Mouse (Mus musculus) hindbrain, postnatal 0 days (tissue): ENCODE data around the gene Rin1. TPM values are rescaled to one million over a fixed set of nuclear protein-coding genes. Genes with fewer than 3 reads are reported as not detected.

ENCODE experiments used
- ATAC-seq: fragments of 200-750 bp; cut with Nextera tagmentation; 2 replicates; pipeline ENCODE4 v1.8.0; 2017; ENCODE audit warnings: mild to moderate bottlenecking, moderate TSS enrichment, moderate library complexity
- DNase-seq: peaks from one replicate; pipeline ENCODE4 v3.0.0-alpha.2; 2015; ENCODE audit warnings: low spot score
- H3K27ac ChIP-seq: fragments of 300-500 bp; sonication (generic); 2 replicates; pipeline ENCODE4 v1.5.1; 2014; ENCODE audit warnings: mild to moderate bottlenecking
- H3K27me3 ChIP-seq: fragments of 300-500 bp; sonication (generic); 2 replicates; pipeline ENCODE4 v1.6.1; 2014; ENCODE audit warnings: low read length, mixed read lengths; ENCODE audit not compliant: insufficient read depth
- H3K36me3 ChIP-seq: fragments of 300-500 bp; sonication (generic); 2 replicates; pipeline ENCODE4 v1.6.1; 2014; ENCODE audit warnings: low read length, mixed read lengths; ENCODE audit not compliant: insufficient read depth
- H3K4me1 ChIP-seq: fragments of 300-500 bp; sonication (generic); 2 replicates; pipeline ENCODE4 v1.6.1; 2014; ENCODE audit warnings: antibody characterized with exemption, low read length, mixed read lengths; ENCODE audit not compliant: insufficient read depth
- H3K4me2 ChIP-seq: fragments of 300-500 bp; sonication (generic); 2 replicates; pipeline ENCODE4 v1.6.1; 2014; ENCODE audit warnings: low read depth, mild to moderate bottlenecking, low read length, moderate library complexity, mixed read lengths
- H3K4me3 ChIP-seq: fragments of 300-500 bp; sonication (generic); 2 replicates; pipeline ENCODE4 v1.5.1; 2014; ENCODE audit warnings: low read length
- H3K9ac ChIP-seq: fragments of 300-500 bp; sonication (generic); replicated peaks from 2 replicates; pipeline ENCODE4 v1.6.1; 2014; ENCODE audit warnings: mild to moderate bottlenecking, low read length, moderate library complexity, mixed read lengths
- H3K9me3 ChIP-seq: fragments of 300-500 bp; sonication (generic); 2 replicates; pipeline ENCODE4 v1.6.1; 2016; ENCODE audit warnings: low read length, mixed read lengths
- CTCF ChIP-seq: IDR thresholded peaks from 2 replicates; pipeline ENCODE4 v1.5.1; 2016; ENCODE audit warnings: antibody characterized with exemption, control low read depth, low read depth
- WGBS: fragments of 180-500 bp; shearing (Covaris S2); extraction: QIAGEN DNeasy Blood & Tissue Kit; methylation state at CpG from one replicate; pipeline ENCODE4 v1.1.7; 2014; 5-methylcytosine and 5-hydroxymethylcytosine counted together
- polyA plus RNA-seq: library from polyadenylated mRNA; unstranded; fragments of >200 nt; fragmentation: Nextera tagmentation; extraction: Ambion mirVana; gene quantifications from 2 replicates; pipeline ENCODE4 v1.2.1, GENCODE M21; 2015
- total RNA-seq: library from RNA; depleted of rRNA; stranded (reverse); fragments of >200 nt; gene quantifications from 2 replicates; pipeline ENCODE4 v1.2.3, GENCODE M21; 2014

Rin1 gene
- total and polyA plus RNA-seq, 2 experiments from 2014 or later = 0.86 to 2.0 TPM

DNA sequence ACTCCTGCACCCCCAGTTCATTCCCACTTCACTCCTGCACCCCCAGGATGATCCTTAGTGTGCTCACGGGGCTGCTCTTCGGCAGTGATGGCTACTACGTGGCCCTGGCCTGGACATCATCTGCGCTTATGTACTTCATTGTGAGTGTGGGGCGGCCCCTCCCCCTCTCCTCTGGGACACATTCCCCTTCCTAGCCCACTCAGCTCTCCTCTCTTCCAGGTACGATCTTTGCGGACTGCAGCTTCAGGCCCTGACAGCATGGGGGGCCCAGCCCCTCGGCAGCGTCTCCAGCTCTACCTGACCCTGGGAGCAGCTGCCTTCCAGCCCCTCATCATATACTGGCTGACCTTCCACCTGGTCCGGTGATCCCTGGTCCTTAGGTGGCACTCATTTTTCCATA, 41.8 kb downstream of the Rin1 start:
- Histone ChIP-seq H3K9ac (no peak overlapping the region), H3K27me3 (no peaks in the 10 kb centered on the region), H3K4me1 (peaks cover 44% of the 10 kb centered on the region), H3K4me2 (no peak overlapping the region), H3K36me3 (peaks cover 16% of the 10 kb centered on the region; the same call in 1 of the 2 replicates), H3K9me3 (no peaks in the 10 kb centered on the region), H3K4me3 (no peak overlapping the region), H3K27ac (no peak overlapping the region)
- DNase-seq = no peak
- 79% methylated on average over 10 of the region's 10 CpGs for WGBS
- TF ChIP-seq CTCF = no peak
- no peak for ATAC-seq

- peak overlapping the region; percentile 94 for H3K27ac ChIP-seq
- DNase-seq (no peak), ATAC-seq (peak; percentile 0; the same call in 1 of the 2 replicates)
- WGBS = 69% methylated on average over 12 of the region's 12 CpGs
- H3K27me3 ChIP-seq = no peaks in the 10 kb centered on the region
- H3K9ac ChIP-seq = no peak overlapping the region
- no peaks in the 10 kb centered on the region for H3K9me3 ChIP-seq
- H3K4me1 ChIP-seq = peaks cover 41% of the 10 kb centered on the region
- H3K4me2 ChIP-seq = peak overlapping the region; percentile 85
- TF ChIP-seq CTCF = no peak
- peaks cover 16% of the 10 kb centered on the region; the same call in 1 of the 2 replicates for H3K36me3 ChIP-seq
- 0 out of 2 replicates have a peak overlapping the region, but pooled peaks have one; percentile 28 for H3K4me3 ChIP-seq
Measured at GRCm38 (mm10) chr19:5093481-5094242, 43.4 kb downstream of the Rin1 start.

DNA sequence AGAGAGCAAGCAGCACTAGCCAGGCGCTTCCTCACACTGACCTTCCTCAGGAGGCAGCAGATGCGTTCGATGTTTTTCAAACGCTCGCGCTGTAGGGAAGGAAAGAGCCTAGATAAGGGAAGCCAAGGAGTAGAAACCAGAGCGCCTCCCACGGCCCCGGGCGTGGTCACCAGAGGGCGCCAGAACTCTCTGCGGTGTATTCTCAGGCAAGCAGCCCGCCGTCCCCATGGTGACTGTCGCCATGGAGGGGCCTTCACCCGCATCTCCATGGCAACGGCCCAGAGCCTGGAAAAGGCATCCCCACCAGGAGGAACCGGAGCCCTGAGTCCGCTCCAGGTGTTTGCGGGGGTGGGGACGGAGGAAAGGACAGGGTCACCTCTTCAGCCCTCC, 44.0 kb downstream of the Rin1 start:
- Histone ChIP-seq H3K4me3 (peak overlapping the region; percentile 28), H3K27me3 (no peaks in the 10 kb centered on the region), H3K36me3 (peaks cover 16% of the 10 kb centered on the region; the same call in 1 of the 2 replicates), H3K27ac (peak overlapping the region; percentile 94), H3K9ac (peak overlapping the region; percentile 39), H3K4me1 (peaks cover 39% of the 10 kb centered on the region), H3K4me2 (peak overlapping the region; percentile 85), H3K9me3 (no peaks in the 10 kb centered on the region)
- DNase-seq = peak; percentile 97
- TF ChIP-seq CTCF = peak; percentile 91
- WGBS = under 1% methylated on average over 21 of the region's 21 CpGs
- peak; percentile 76 for ATAC-seq

GRCm38 (mm10) chr19:5094746-5095417, 44.6 kb downstream of the Rin1 start:
- Histone ChIP-seq H3K27ac (peak overlapping the region; percentile 94), H3K27me3 (no peaks in the 10 kb centered on the region), H3K4me3 (peak overlapping the region; percentile 28), H3K9me3 (no peaks in the 10 kb centered on the region), H3K4me2 (peak overlapping the region; percentile 85), H3K4me1 (peaks cover 37% of the 10 kb centered on the region), H3K36me3 (peaks cover 16% of the 10 kb centered on the region; the same call in 1 of the 2 replicates), H3K9ac (peak overlapping the region; percentile 39)
- no peak for TF ChIP-seq CTCF
- 23% methylated on average over 11 of the region's 11 CpGs for WGBS
- DNase-seq (no peak), ATAC-seq (peak; percentile 0; the same call in 1 of the 2 replicates)

- 2% methylated on average over 9 of the region's 9 CpGs for WGBS
- DNase-seq = peak; percentile 38
- Histone ChIP-seq H3K4me1 (peaks cover 37% of the 10 kb centered on the region), H3K9ac (peak overlapping the region; percentile 94; the same call in 1 of the 2 replicates), H3K4me3 (peak overlapping the region; percentile 80), H3K27ac (peak overlapping the region; percentile 94; the same call in 1 of the 2 replicates), H3K36me3 (peaks cover 21% of the 10 kb centered on the region; the same call in 1 of the 2 replicates), H3K9me3 (no peaks in the 10 kb centered on the region), H3K4me2 (peak overlapping the region; percentile 85), H3K27me3 (no peaks in the 10 kb centered on the region)
- ATAC-seq = no peak
- no peak for TF ChIP-seq CTCF
Measured at GRCm38 (mm10) chr19:5095887-5096474, 45.7 kb downstream of the Rin1 start.

- Histone ChIP-seq H3K4me2 (peak overlapping the region; percentile 85), H3K4me1 (peaks cover 37% of the 10 kb centered on the region), H3K36me3 (peaks cover 31% of the 10 kb centered on the region; the same call in 1 of the 2 replicates), H3K9me3 (no peaks in the 10 kb centered on the region), H3K4me3 (peak overlapping the region; percentile 80), H3K27ac (peak overlapping the region; percentile 94), H3K27me3 (no peaks in the 10 kb centered on the region), H3K9ac (peak overlapping the region; percentile 94)
- ATAC-seq = peak; percentile 37
- 1% methylated on average over 31 of the region's 31 CpGs for WGBS
- TF ChIP-seq CTCF = no peak
- peak; percentile 63 for DNase-seq
Measured at GRCm38 (mm10) chr19:5097521-5098362, 47.5 kb downstream of the Rin1 start.
